Mouse (Mus musculus): ENCODE measurements around the gene Tshb. TPM values are rescaled to one million over a fixed set of nuclear protein-coding genes. Genes with fewer than 3 reads are reported as not detected.

Gene Tshb
- polyA plus RNA-seq, 1 experiment from 2014 or later = 0.23 TPM

DNA sequence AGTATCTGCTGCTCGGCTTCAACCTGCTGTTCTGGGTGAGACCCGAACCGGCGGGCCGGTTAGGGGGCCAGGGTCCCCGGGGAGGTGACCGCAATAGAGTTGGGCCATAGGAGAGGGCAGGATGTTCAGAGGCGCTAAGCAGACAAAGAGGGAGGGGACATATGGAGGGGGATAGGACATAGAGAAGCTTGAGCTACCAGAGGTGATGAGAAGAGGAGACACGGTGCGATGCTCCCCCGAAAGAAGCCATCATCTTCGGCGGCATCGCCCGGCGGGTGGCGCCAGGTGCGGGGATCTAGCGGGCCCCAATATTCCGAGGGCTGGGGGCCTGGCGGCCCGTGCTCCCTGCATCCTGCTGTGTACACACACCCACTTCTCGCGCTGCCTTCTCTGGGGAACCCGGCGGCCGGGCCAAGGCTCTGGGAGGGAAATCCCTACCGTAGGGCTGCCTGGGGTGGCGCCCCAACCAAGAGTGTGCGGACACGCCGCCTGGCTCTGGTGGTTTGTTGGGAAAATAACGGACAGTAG lies 47.4 kb downstream of the Tshb start:
- under 1% methylated on average over 31 of the region's 33 CpGs for WGBS
- H3K27ac ChIP-seq (ENCODE audit: low read depth, low read length) = no peak overlapping the region
- peak overlapping the region; percentile 62 for H3K4me3 ChIP-seq (ENCODE audit: low read depth, low read length)
- no peaks in the 10 kb centered on the region for H3K9me3 ChIP-seq (replicated peaks; ENCODE audit: control insufficient read depth, low read length)
- peak overlapping the region; percentile 84 for H3K4me2 ChIP-seq (ENCODE audit: low read length)
- no peaks in the 10 kb centered on the region for H3K36me3 ChIP-seq (ENCODE audit: control insufficient read depth, insufficient read depth, low read length)
- no peaks in the 10 kb centered on the region for H3K27me3 ChIP-seq (replicated peaks; ENCODE audit: control insufficient read depth, insufficient read depth, low read length)
- ATAC-seq (peak; percentile 76), DNase-seq (ENCODE audit: low spot score) (peak; percentile 57)
- peak overlapping the region; percentile 79 for H3K9ac ChIP-seq (ENCODE audit: low read length)
- peaks cover 8% of the 10 kb centered on the region; the same call in 1 of the 2 replicates for H3K4me1 ChIP-seq (ENCODE audit: control insufficient read depth, insufficient read depth, low read length)

DNA sequence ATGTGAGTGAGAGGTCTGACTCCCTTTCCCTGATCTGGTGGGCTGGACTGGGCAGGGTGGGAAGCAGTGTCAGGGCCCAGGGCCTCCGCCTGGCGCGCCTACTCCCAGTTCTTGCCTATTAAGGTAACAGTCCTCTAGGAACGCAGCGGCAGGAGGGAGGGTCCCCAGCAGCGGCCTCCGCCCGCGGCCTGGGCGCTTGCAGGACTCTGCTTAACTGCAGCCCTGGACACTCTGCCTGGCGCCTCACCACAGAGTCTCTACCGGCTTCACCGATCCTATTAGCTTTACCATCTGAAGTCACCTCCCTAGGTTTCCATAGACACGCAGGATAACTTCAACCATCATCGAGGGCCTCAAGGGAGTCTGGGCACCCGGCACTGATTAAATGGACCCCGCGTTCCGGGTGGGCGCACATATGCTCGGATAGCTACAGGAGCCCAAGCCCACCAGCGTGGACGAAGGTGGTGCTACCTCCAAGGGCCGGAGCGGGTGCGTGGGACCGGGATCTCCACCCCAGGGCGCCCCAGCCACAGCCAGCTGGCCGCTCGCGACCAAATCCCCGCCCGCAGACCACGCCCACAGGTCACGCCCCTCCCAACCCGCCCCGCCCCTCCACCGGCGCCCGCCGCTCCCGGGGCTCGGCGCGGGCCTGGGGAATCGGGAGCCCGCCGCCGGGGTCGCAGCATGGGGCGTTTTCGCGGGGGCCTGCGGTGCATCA lies 48.0 kb downstream of the Tshb start, which contains the start of gene Tspan2:
Gene Tspan2, plus strand, starts transcription at position 217 of the 718 bp plus-strand sequence.
- ATAC-seq = peak; percentile 82
- Histone ChIP-seq H3K9me3 (replicated peaks; ENCODE audit: control insufficient read depth, low read length) (no peaks in the 10 kb centered on the region), H3K36me3 (ENCODE audit: control insufficient read depth, insufficient read depth, low read length) (no peaks in the 10 kb centered on the region), H3K4me1 (ENCODE audit: control insufficient read depth, insufficient read depth, low read length) (peaks cover 8% of the 10 kb centered on the region; the same call in 1 of the 2 replicates), H3K4me2 (ENCODE audit: low read length) (peak within 1 kb of the TSS; percentile 84), H3K27me3 (replicated peaks; ENCODE audit: control insufficient read depth, insufficient read depth, low read length) (no peaks in the 10 kb centered on the region), H3K9ac (ENCODE audit: low read length) (peak within 1 kb of the TSS; percentile 79), H3K4me3 (ENCODE audit: low read depth, low read length) (peak within 1 kb of the TSS; percentile 62), H3K27ac (ENCODE audit: low read depth, low read length) (no peak within 1 kb of the TSS)
- DNase-seq (ENCODE audit: low spot score) = peak; percentile 44
- 0% methylated on average over 51 of the region's 54 CpGs for WGBS

- Histone ChIP-seq H3K4me1 (ENCODE audit: control insufficient read depth, insufficient read depth, low read length) (peaks cover 8% of the 10 kb centered on the region; the same call in 1 of the 2 replicates), H3K27me3 (replicated peaks; ENCODE audit: control insufficient read depth, insufficient read depth, low read length) (no peaks in the 10 kb centered on the region), H3K9ac (ENCODE audit: low read length) (peak overlapping the region; percentile 79), H3K36me3 (ENCODE audit: control insufficient read depth, insufficient read depth, low read length) (no peaks in the 10 kb centered on the region), H3K4me3 (ENCODE audit: low read depth, low read length) (peak overlapping the region; percentile 62), H3K27ac (ENCODE audit: low read depth, low read length) (no peak overlapping the region), H3K9me3 (replicated peaks; ENCODE audit: control insufficient read depth, low read length) (no peaks in the 10 kb centered on the region), H3K4me2 (ENCODE audit: low read length) (peak overlapping the region; percentile 84)
- WGBS = 30% methylated on average over 6 of the region's 6 CpGs
- DNase-seq (ENCODE audit: low spot score) (peak; percentile 33), ATAC-seq (no peak)
Measured at GRCm38 (mm10) chr3:102733936-102734312, 48.6 kb downstream of the Tshb start.

DNA sequence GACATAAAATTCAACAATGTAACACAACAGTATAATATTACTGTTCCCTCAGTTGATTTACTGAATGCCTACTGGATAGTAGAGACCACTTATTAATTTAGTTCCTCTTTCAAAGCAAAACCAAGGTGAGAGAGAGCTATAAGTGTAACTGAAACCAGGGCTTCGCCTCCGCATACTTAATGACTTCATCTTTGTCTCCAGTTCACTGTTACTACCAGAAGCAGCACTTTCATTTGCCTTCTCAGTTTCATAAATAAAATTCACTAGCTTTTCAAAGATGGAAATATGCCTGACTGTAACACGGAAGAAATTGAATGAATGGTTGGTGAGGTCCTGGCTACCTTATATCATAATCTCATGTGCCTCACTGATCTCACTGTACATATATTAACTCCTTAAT lies 49.5 kb downstream of the Tshb start:
- H3K4me3 ChIP-seq (ENCODE audit: low read depth, low read length) = no peak overlapping the region
- H3K4me1 ChIP-seq (ENCODE audit: control insufficient read depth, insufficient read depth, low read length) = peaks cover 8% of the 10 kb centered on the region; the same call in 1 of the 2 replicates
- H3K4me2 ChIP-seq (ENCODE audit: low read length) = no peak overlapping the region
- WGBS = 96% methylated on average over 3 of the region's 3 CpGs
- no peak overlapping the region for H3K27ac ChIP-seq (ENCODE audit: low read depth, low read length)
- H3K9ac ChIP-seq (ENCODE audit: low read length) = no peak overlapping the region
- ATAC-seq (no peak), DNase-seq (ENCODE audit: low spot score) (no peak)
- H3K36me3 ChIP-seq (ENCODE audit: control insufficient read depth, insufficient read depth, low read length) = no peaks in the 10 kb centered on the region
- no peaks in the 10 kb centered on the region for H3K27me3 ChIP-seq (replicated peaks; ENCODE audit: control insufficient read depth, insufficient read depth, low read length)
- H3K9me3 ChIP-seq (replicated peaks; ENCODE audit: control insufficient read depth, low read length) = no peaks in the 10 kb centered on the region

DNA sequence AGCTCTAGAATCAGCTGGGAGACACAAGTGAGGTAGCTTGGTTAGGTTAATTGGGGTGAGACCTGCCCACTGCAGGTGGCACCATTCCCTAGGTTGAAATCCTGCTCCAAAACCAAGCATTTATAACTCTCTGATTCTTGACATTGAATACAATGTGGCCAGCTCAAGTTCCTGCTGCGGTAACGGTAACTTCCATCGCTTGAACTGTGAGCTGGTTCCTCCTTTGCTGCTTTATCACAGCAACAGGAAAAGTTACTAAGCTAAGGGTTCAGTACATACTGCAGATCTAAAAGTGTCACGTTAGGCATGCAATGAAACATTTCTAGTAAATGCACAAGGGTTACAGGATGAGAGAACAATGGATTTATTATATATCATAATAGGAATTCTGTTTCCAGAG lies 49.9 kb downstream of the Tshb start:
- ATAC-seq (no peak), DNase-seq (ENCODE audit: low spot score) (no peak)
- no peaks in the 10 kb centered on the region for H3K36me3 ChIP-seq (ENCODE audit: control insufficient read depth, insufficient read depth, low read length)
- H3K27ac ChIP-seq (ENCODE audit: low read depth, low read length) = no peak overlapping the region
- no peaks in the 10 kb centered on the region for H3K27me3 ChIP-seq (replicated peaks; ENCODE audit: control insufficient read depth, insufficient read depth, low read length)
- no peak overlapping the region for H3K9ac ChIP-seq (ENCODE audit: low read length)
- peaks cover 8% of the 10 kb centered on the region; the same call in 1 of the 2 replicates for H3K4me1 ChIP-seq (ENCODE audit: control insufficient read depth, insufficient read depth, low read length)
- WGBS = 96% methylated on average over 4 of the region's 4 CpGs
- no peak overlapping the region for H3K4me2 ChIP-seq (ENCODE audit: low read length)
- H3K9me3 ChIP-seq (replicated peaks; ENCODE audit: control insufficient read depth, low read length) = no peaks in the 10 kb centered on the region
- H3K4me3 ChIP-seq (ENCODE audit: low read depth, low read length) = no peak overlapping the region

GRCm38 (mm10) chr3:102731112-102731511 lies 51.4 kb downstream of the Tshb start:
- Histone ChIP-seq H3K9ac (ENCODE audit: low read length) (no peak overlapping the region), H3K4me3 (ENCODE audit: low read depth, low read length) (no peak overlapping the region), H3K4me1 (ENCODE audit: control insufficient read depth, insufficient read depth, low read length) (peaks cover 8% of the 10 kb centered on the region; the same call in 1 of the 2 replicates), H3K9me3 (replicated peaks; ENCODE audit: control insufficient read depth, low read length) (no peaks in the 10 kb centered on the region), H3K27ac (ENCODE audit: low read depth, low read length) (no peak overlapping the region), H3K36me3 (ENCODE audit: control insufficient read depth, insufficient read depth, low read length) (no peaks in the 10 kb centered on the region), H3K27me3 (replicated peaks; ENCODE audit: control insufficient read depth, insufficient read depth, low read length) (no peaks in the 10 kb centered on the region), H3K4me2 (ENCODE audit: low read length) (no peak overlapping the region)
- no peak for ATAC-seq
- no peak for DNase-seq (ENCODE audit: low spot score)
- 73% methylated on average over 3 of the region's 3 CpGs for WGBS

DNA sequence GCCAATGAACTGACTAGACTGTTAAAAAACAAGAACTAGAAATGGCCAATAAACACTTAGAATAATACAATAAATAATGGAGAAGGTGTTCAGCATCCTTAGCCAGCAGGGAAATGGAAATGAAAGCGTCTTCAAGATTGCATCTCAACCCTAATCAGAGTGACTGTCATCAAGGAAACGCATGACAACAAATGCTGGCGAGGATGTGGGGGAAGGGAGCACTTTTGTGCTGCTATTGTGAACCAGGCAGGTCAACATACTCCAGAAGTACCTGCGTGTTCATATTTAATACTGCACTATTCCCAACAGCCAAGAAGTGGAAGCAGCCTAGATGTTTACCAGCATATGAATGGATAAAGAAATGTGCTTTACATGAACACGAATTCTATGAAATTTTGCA lies 53.1 kb downstream of the Tshb start:
- H3K4me1 ChIP-seq (ENCODE audit: control insufficient read depth, insufficient read depth, low read length) = peaks cover 5% of the 10 kb centered on the region; the same call in 1 of the 2 replicates
- H3K27ac ChIP-seq (ENCODE audit: low read depth, low read length) = no peak overlapping the region
- no peaks in the 10 kb centered on the region for H3K9me3 ChIP-seq (replicated peaks; ENCODE audit: control insufficient read depth, low read length)
- H3K36me3 ChIP-seq (ENCODE audit: control insufficient read depth, insufficient read depth, low read length) = no peaks in the 10 kb centered on the region
- WGBS = 63% methylated on average over 5 of the region's 5 CpGs
- no peak overlapping the region for H3K9ac ChIP-seq (ENCODE audit: low read length)
- no peak for DNase-seq (ENCODE audit: low spot score)
- H3K4me3 ChIP-seq (ENCODE audit: low read depth, low read length) = no peak overlapping the region
- no peaks in the 10 kb centered on the region for H3K27me3 ChIP-seq (replicated peaks; ENCODE audit: control insufficient read depth, insufficient read depth, low read length)
- H3K4me2 ChIP-seq (ENCODE audit: low read length) = no peak overlapping the region
- no peak for ATAC-seq

Data from forebrain, embryonic 14.5 days (tissue).